Mouse (Mus musculus) gastrocnemius, adult 8-10 months (tissue): ENCODE data around the gene Dohh. TPM values are rescaled to one million over a fixed set of nuclear protein-coding genes. Genes with fewer than 3 reads are reported as not detected.

Experiments
- DNase-seq, 2 experiments: peaks; one replicate each; pipeline ENCODE4 v3.0.0; 2022; ENCODE audit warnings: low spot score in 2 of 2
- total RNA-seq, 4 experiments: library from RNA; stranded (reverse); gene quantifications; 2 replicates each; pipeline ENCODE4 v1.2.4; 2022

Dohh gene
- total RNA-seq, 4 experiments from 2014 or later = 46.5 to 50.1 (median 47.4) TPM

DNA sequence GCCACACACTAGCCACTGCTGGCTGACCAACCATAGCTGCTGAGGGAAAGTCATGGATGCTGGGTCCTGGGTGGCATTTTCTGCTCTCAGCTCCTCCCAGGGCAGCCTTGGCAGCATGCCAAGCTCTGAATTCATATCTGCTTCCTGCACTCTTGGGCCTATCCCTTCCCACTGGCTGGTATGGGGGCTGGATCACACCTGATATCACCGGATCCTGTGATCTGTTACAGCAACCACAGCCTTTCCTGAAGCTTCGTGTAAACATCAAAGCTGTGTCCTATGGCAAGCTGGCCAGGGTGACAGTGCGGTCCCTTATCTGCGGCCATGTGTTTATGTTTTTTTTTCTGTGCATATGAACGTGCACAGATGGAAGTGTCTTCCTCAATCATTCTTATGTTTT, 2.2 kb upstream of the Dohh start:
- no peak for DNase-seq

GRCm38 (mm10) chr10:81384605-81384982, 366 bp downstream of the Dohh start:
- DNase-seq = no peak

DNA sequence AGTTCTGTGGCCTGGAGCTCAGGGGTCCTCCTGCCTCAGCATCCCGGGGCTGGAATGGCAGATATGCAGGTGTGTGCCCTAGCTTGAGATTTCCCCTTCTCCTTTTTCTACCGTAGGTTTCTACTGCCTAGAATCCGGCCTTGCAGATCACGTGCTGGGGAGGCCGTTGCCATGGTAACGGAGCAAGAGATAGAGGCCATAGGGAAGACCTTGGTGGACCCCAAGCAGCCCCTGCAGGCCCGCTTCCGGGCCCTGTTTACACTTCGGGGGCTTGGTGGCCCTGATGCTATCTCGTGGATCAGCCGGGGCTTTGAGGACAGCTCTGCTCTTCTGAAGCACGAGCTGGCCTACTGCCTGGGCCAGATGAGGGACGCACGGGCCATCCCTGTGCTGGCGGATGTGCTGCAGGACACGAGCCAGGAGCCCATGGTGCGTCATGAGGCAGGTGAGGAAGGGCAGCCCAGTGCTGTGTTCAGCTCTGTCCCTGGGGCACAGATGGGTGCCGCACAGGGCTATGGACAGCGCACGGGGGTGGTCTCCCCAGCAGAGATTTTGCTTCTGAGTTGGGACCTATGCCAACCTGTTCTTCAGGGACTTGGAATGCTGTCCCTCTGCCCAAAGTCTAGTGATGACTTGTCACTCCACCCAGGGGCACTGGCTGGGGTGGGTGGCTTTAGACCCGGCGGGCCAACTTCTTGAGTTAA, 1.5 kb downstream of the Dohh start:
- DNase-seq = no peak

DNA sequence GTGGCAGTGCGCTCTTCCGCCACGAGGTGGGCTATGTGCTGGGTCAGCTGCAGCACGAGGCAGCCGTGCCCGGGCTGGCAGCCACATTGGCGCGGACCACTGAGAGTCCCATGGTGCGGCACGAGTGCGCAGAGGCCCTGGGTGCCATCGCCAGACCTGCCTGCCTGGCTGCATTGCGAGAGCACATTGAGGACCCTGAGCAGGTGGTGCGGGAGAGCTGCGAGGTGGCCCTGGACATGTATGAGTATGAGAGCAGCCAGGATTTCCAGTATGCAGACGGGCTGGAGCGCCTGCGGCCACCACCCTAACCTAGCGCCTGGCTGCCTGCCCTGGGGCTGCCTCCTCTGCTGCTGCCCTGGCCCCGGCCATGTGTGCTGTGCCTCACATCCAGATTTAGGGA, 3.5 kb downstream of the Dohh start:
- no peak for DNase-seq

- DNase-seq = no peak
These were observed 4.4 kb downstream of the Dohh start, which contains the start of gene Gm48552 for GRCm38 (mm10) chr10:81388505-81389055. Gene Gm48552 (plus strand): TSS chr10:81389005.

DNA sequence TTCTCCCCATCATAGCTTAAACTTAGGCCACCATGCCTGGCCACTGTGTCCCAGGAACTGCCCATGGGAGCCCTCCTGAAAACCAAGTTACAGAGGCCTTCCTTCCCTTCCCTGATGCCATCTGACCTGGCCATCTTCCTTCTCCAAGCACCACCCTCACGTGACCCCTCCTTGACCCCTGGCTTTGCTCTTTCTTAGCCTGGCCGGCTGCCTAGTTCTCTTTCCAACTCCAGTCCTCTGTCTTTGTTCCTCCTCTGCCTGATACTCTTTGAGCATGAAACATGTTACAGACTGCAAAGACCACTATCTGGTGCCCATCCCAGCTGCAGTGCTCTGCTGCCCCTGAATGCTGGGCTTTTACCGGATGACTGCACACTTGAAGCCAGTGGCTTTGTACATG, 5.1 kb downstream of the Dohh start:
- DNase-seq = no peak

DNA sequence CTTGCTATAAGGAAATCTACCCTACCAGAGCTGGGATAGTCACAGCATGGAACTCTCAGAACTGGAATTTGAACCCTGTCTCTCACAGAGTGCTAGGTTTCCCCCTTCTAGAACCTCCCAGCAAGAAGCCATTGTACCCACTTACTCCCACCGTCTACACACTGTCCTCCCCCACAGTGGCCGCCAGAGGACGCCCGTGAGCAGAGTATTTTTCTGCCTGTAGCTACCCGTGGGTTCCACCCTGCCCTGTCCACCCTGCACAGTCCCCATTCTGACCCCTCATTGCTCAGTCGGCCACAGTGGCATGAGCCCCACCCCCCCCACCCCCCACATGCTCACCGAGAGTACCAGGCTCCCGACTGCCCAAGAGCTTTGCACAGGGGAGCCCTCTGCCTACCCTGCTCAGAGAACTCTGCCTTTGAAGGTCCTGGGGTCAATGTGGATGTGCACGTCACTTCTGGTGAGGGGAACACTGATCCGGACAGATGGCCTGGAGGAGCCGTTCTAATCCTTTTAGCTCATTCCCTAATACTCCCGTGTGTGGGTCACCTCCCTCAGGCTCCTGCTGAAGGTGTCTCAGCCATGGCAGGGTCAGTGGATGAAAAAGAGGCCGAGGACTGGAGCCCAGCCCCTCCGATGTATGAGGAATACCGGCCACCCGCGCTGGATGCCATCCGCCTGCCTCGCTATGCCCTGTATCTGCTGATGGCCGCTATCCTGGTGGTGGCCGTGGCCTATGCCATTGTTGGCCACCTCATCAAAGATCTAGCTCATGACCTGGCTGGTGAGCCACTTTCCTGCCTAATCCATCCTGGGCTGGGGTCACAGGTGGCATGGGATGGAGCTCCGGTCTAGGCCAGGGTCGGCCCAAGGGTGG, 5.8 kb downstream of the Dohh start:
- DNase-seq = peak in 1 of 2 experiments; percentile 61

DNA sequence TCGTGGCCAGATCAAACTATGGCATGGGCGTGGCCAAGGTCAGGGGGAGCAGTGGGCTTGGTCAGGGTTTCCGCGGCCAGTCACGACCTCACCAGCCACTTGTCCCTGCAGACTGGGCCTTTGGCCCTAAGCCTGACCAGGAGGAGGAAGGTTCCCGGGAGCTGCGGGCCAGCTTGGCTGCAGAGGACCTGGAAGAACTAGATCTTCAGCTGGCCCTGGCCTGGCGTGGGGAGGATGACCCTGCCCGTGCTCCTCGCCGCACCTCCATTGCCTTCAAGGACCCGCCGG, 6.4 kb downstream of the Dohh start:
- no peak for DNase-seq

- no peak for DNase-seq
These were observed 8.0 kb downstream of the Dohh start for GRCm38 (mm10) chr10:81392270-81392669.

- DNase-seq = no peak
These were observed 8.6 kb downstream of the Dohh start, which contains the start of gene Smim24 for GRCm38 (mm10) chr10:81392781-81393185. Gene Smim24 (plus strand): TSS chr10:81393051.

DNA sequence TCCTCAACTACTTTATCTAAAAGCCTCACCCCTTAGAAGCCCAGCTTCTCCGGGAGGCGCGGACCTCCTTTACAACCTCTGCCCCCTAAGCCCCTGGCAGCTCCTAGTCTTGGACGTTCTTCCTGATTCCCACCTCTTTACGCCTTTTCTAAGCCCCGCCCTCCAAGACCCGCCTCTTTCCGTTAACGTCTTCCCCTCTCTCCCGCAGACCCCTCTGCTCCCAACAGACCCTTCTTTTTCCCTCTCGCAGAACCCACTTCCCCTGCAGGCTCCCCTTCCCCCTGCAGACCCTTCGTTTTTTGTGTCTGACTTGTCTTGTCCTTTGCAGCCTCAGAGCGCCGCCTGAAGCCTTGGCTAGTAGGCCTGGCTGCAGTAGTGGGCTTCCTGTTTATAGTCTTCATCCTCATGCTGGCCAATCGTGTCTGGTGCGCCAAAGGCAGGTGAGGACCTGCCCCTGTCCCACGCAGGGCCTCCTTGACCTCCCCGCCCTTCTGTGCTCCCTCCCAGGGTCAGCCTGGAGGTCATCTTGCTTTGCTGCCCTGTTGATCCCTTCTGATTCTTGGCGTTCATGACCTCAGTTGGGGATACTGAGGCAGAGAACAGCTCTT, 9.3 kb downstream of the Dohh start:
- DNase-seq = no peak

GRCm38 (mm10) chr10:81395127-81395526, 10.9 kb downstream of the Dohh start:
- DNase-seq = peak in 1 of 2 experiments; percentile 61

DNA sequence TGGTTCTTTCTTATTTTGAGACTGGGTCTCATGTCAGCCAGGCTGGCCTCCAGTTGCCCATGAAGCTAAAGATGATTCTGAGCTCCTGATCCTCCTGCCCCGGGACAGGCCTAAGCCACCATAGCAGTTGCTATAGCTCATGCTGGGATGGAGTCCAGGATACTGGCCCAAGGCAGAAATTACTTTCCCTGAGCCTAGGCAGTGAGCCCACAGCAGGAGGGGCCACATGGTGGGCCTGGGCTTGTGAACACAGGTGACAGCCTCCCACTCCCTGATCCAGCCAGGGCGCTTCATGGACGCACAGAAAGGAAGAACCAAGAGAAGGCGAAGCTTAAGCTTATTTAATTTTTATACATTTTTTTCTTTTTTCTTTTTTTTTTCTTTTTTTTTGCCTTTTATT, 11.6 kb downstream of the Dohh start:
- no peak for DNase-seq

GRCm38 (mm10) chr10:81396749-81397148, 12.5 kb downstream of the Dohh start:
- DNase-seq = no peak

DNA sequence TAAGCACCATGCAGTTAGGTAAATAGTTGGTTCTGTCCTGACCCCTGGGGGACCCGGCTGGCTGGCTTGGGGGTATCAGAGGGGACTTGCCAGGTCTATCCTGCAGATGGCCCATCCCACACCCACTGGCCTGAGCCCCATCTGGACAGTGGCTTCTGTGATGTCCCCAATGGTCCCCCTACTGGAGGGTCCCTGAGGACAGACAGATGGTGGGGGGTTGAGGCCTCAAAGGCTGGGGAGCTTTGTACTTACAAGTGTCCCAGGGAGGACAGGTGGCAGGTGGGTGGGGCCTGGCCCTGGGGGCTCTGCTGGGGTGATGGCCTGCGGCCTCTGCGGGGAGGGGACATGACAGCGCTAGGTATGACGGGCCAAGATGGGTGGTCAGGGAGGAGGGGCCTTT, 15.1 kb downstream of the Dohh start:
- DNase-seq = no peak

GRCm38 (mm10) chr10:81399798-81400308, 15.6 kb downstream of the Dohh start:
- DNase-seq = no peak

DNA sequence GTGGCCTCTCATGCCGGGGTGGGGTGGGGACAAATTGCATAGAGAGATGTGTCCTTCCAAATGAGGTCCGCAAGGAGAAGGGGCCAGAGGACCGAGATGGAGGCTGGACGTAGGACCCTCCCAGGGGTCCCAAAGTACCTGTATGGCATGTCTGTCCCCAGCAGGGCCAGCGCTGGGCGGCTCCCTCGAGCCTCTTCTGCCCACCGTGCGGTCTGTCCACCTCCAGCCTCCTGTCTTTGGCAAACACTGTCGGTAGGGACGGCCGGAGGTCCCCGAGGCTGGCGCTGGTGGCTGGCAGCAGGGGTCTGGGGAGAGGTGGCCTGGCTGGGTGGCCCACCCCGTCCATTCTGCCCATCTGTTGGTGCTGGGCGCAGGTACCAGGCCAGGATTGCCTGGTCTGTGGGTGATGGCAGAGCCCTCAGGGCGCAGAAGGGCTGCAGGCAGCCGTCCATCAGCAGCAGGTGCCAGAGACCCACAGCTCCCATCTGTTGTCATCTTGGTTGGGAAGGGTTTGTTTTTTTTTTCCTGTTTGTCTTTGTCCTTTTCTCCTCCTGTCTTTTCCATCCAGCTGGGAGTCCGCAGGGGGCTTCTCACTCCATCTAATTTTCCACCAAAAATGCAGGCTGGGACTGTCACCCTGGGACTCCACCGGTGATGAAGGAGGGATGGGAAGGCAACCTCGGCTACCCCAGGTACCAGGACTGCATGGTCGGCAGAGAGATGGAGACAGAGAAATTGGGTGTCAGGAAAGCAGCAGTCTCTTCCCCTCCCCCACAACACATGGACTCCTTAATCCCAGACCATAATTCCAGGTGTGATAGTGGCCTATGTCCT, 16.4 kb downstream of the Dohh start:
- DNase-seq = no peak

- no peak for DNase-seq
These were observed 16.9 kb downstream of the Dohh start for GRCm38 (mm10) chr10:81401205-81401520.

GRCm38 (mm10) chr10:81401521-81402226, 17.4 kb downstream of the Dohh start:
- DNase-seq = peak in 1 of 2 experiments; percentile 74

- DNase-seq = no peak
These were observed 18.1 kb downstream of the Dohh start for GRCm38 (mm10) chr10:81402227-81402765.
